Mouse (Mus musculus) spleen, adult 2 months (tissue): ENCODE measurements around the gene Slain1. TPM values are rescaled to one million over a fixed set of nuclear protein-coding genes. Genes with fewer than 3 reads are reported as not detected.
A peak's percentile ranks its signal among the peaks of the same experiment; 100 is the strongest.

Experiments
- DNase-seq, 2 experiments: peaks; one replicate each; pipeline versions ENCODE4 v3.0.0 to v3.0.0-alpha.2; 2012 to 2021; ENCODE audit warnings: low spot score in 2 of 2, low read depth in 1 of 2
- H3K27ac ChIP-seq: fragments of 200-500 bp; 2 replicates; pipeline ENCODE4 v1.5.1; 2012; ENCODE audit warnings: low read length, inconsistent platforms; ENCODE audit not compliant: insufficient read depth
- H3K27me3 ChIP-seq: fragments of 200-500 bp; 2 replicates; pipeline ENCODE4 v1.6.1; 2012; ENCODE audit warnings: mild to moderate bottlenecking, moderate library complexity, low read length, inconsistent platforms; ENCODE audit not compliant: control insufficient read depth, insufficient read depth
- H3K36me3 ChIP-seq: fragments of 200-500 bp; 2 replicates; pipeline ENCODE4 v1.6.1; 2012; ENCODE audit warnings: mild to moderate bottlenecking, low read length, inconsistent platforms; ENCODE audit not compliant: control insufficient read depth, insufficient read depth
- H3K4me1 ChIP-seq: fragments of 200-500 bp; 2 replicates; pipeline ENCODE4 v1.6.1; 2011; ENCODE audit warnings: inconsistent platforms; ENCODE audit not compliant: control insufficient read depth, insufficient read depth, insufficient read length
- H3K4me3 ChIP-seq: fragments of 200-500 bp; 2 replicates; pipeline ENCODE4 v1.5.1; 2011; ENCODE audit warnings: mild to moderate bottlenecking, inconsistent platforms; ENCODE audit not compliant: insufficient read depth, insufficient read length; ENCODE audit errors: extremely low read depth
- CTCF ChIP-seq: fragments of 200-500 bp; IDR thresholded peaks from 2 replicates; pipeline ENCODE4 v1.5.1; 2011; ENCODE audit warnings: mild to moderate bottlenecking, inconsistent platforms; ENCODE audit not compliant: insufficient read depth, insufficient read length, insufficient replicate concordance; ENCODE audit errors: extremely low read depth
- POLR2A ChIP-seq: fragments of 200-500 bp; IDR thresholded peaks from 2 replicates; pipeline ENCODE4 v1.6.1; 2011; ENCODE audit warnings: low read depth, low read length, inconsistent platforms
- WGBS: fragments of 180-500 bp; shearing (Covaris S2); methylation state at CpG from one replicate; pipeline ENCODE4 v1.1.7; 2018; 5-methylcytosine and 5-hydroxymethylcytosine counted together
- polyA plus RNA-seq: library from polyadenylated mRNA; depleted of rRNA; stranded (reverse); fragments of >200 nt; gene quantifications from 2 replicates; pipeline ENCODE4 v1.2.3, GENCODE M21; 2012

The Slain1 gene
- polyA plus RNA-seq, 1 experiment: 15.0 TPM

- no peak for DNase-seq
- H3K27ac ChIP-seq: no peak overlapping the region
- WGBS: 85% methylated on average over 9 of the region's 9 CpGs
- peaks cover 7% of the 10 kb centered on the region for H3K36me3 ChIP-seq
- no peak overlapping the region for H3K4me3 ChIP-seq
- H3K4me1 ChIP-seq: no peaks in the 10 kb centered on the region
- TF ChIP-seq CTCF (no peak), POLR2A (no peak)
- no peaks in the 10 kb centered on the region for H3K27me3 ChIP-seq
Measured at GRCm38 (mm10) chr14:103682633-103683390, 32.8 kb downstream of the Slain1 start.

- Histone ChIP-seq H3K4me1 (no peaks in the 10 kb centered on the region), H3K27ac (no peak overlapping the region), H3K4me3 (no peak overlapping the region), H3K36me3 (peaks cover 21% of the 10 kb centered on the region), H3K27me3 (no peaks in the 10 kb centered on the region)
- no peak for DNase-seq
- TF ChIP-seq CTCF: no peak
- 93% methylated on average over 2 of the region's 2 CpGs for WGBS
Measured at GRCm38 (mm10) chr14:103686994-103687393, 37.0 kb downstream of the Slain1 start.

GRCm38 (mm10) chr14:103694295-103694694, 44.3 kb downstream of the Slain1 start:
- no peak for TF ChIP-seq POLR2A
- peak; percentile 64; the same call in 1 of the 2 replicates for TF ChIP-seq CTCF
- H3K27me3 ChIP-seq: no peaks in the 10 kb centered on the region
- 24% methylated on average over 1 of the region's 1 CpGs for WGBS
- no peak overlapping the region for H3K27ac ChIP-seq
- DNase-seq: peak; percentile 18 to 49
- no peak overlapping the region for H3K4me3 ChIP-seq
- H3K36me3 ChIP-seq: peaks cover 16% of the 10 kb centered on the region
- H3K4me1 ChIP-seq: no peaks in the 10 kb centered on the region

GRCm38 (mm10) chr14:103695620-103696019, 45.6 kb downstream of the Slain1 start:
- TF ChIP-seq CTCF (no peak), POLR2A (no peak)
- Histone ChIP-seq H3K4me3 (no peak overlapping the region), H3K4me1 (no peaks in the 10 kb centered on the region), H3K27me3 (no peaks in the 10 kb centered on the region), H3K27ac (no peak overlapping the region), H3K36me3 (peaks cover 12% of the 10 kb centered on the region; the same call in 1 of the 2 replicates)
- 95% methylated on average over 3 of the region's 3 CpGs for WGBS
- DNase-seq: no peak

- peaks cover 14% of the 10 kb centered on the region; the same call in 1 of the 2 replicates for H3K36me3 ChIP-seq
- no peak overlapping the region for H3K4me3 ChIP-seq
- H3K27me3 ChIP-seq: no peaks in the 10 kb centered on the region
- no peak for DNase-seq
- WGBS: 93% methylated on average over 7 of the region's 7 CpGs
- no peak overlapping the region for H3K27ac ChIP-seq
- no peaks in the 10 kb centered on the region for H3K4me1 ChIP-seq
- TF ChIP-seq CTCF (no peak), POLR2A (no peak)
Measured at GRCm38 (mm10) chr14:103697101-103697500, 47.1 kb downstream of the Slain1 start.

GRCm38 (mm10) chr14:103699308-103699707, 49.3 kb downstream of the Slain1 start:
- WGBS: 95% methylated on average over 6 of the region's 6 CpGs
- no peak for DNase-seq
- TF ChIP-seq POLR2A (no peak), CTCF (no peak)
- Histone ChIP-seq H3K4me1 (no peaks in the 10 kb centered on the region), H3K27ac (no peak overlapping the region), H3K27me3 (no peaks in the 10 kb centered on the region), H3K4me3 (no peak overlapping the region), H3K36me3 (peaks cover 24% of the 10 kb centered on the region)

- DNase-seq: no peak
- Histone ChIP-seq H3K4me3 (no peak overlapping the region), H3K27ac (no peak overlapping the region), H3K4me1 (no peaks in the 10 kb centered on the region), H3K36me3 (peaks cover 20% of the 10 kb centered on the region), H3K27me3 (no peaks in the 10 kb centered on the region)
- WGBS: 97% methylated on average over 18 of the region's 18 CpGs
- no peak for TF ChIP-seq CTCF
- TF ChIP-seq POLR2A: no peak
Measured at GRCm38 (mm10) chr14:103702516-103702915, 52.5 kb downstream of the Slain1 start.
